Mouse (Mus musculus) MEL (cell line): ENCODE data around the gene Bicral. TPM values are rescaled to one million over a fixed set of nuclear protein-coding genes. Genes with fewer than 3 reads are reported as not detected.

ENCODE experiments used
- DNase-seq: peaks from one replicate; pipeline ENCODE4 v3.0.0; 2011; ENCODE audit warnings: low read depth, low spot score
- H3K27ac ChIP-seq: 2 replicates; pipeline ENCODE4 v1.5.1; 2012; ENCODE audit warnings: low read depth, mild to moderate bottlenecking, control low read depth, low read length, moderate library complexity; ENCODE audit not compliant: control insufficient read depth
- H3K27me3 ChIP-seq, 2 experiments: fragments of 150-350 bp in 1 of 2; sonication (generic) in 1 of 2; 2 replicates each; pipeline ENCODE4 v1.6.1; 2012; ENCODE audit warnings: low read length in 2 of 2, mild to moderate bottlenecking in 2 of 2, improper control_type of control experiment in 1 of 2, moderate library complexity in 1 of 2; ENCODE audit not compliant: insufficient read depth in 2 of 2, control insufficient read depth in 1 of 2
- H3K36me3 ChIP-seq, 2 experiments: 2 replicates each; pipeline ENCODE4 v1.6.1; 2012 to 2014; ENCODE audit warnings: low read length in 2 of 2, improper control_type of control experiment in 1 of 2, inconsistent platforms in 1 of 2, mild to moderate bottlenecking in 1 of 2; ENCODE audit not compliant: insufficient read depth in 2 of 2, control insufficient read depth in 1 of 2
- H3K4me1 ChIP-seq, 2 experiments: fragments of 150-350 bp in 1 of 2; sonication (generic) in 1 of 2; 2 replicates each; pipeline ENCODE4 v1.6.1; 2012; ENCODE audit warnings: low read length in 2 of 2, improper control_type of control experiment in 1 of 2, mild to moderate bottlenecking in 1 of 2; ENCODE audit not compliant: insufficient read depth in 2 of 2, control insufficient read depth in 1 of 2
- H3K4me3 ChIP-seq, 2 experiments: fragments of 150-350 bp in 1 of 2; sonication (generic) in 1 of 2; 2 replicates each; pipeline ENCODE4 v1.5.1; 2012; ENCODE audit warnings: low read depth in 2 of 2, low read length in 2 of 2, mild to moderate bottlenecking in 2 of 2, moderate library complexity in 2 of 2, control low read depth in 1 of 2, improper control_type of control experiment in 1 of 2; ENCODE audit not compliant: control insufficient read depth in 1 of 2, insufficient read depth in 1 of 2
- H3K79me2 ChIP-seq: 2 replicates; pipeline ENCODE4 v1.6.1; 2012; ENCODE audit warnings: mild to moderate bottlenecking, low read length, moderate library complexity; ENCODE audit not compliant: control insufficient read depth, poor library complexity, insufficient read depth
- H3K9ac ChIP-seq: 2 replicates; pipeline ENCODE4 v1.6.1; 2012; ENCODE audit warnings: low read depth, mild to moderate bottlenecking, control low read depth, low read length, moderate library complexity; ENCODE audit not compliant: control insufficient read depth, poor library complexity, severe bottlenecking
- H3K9me3 ChIP-seq: fragments of 150-350 bp; sonication (generic); replicated peaks from 2 replicates; pipeline ENCODE4 v1.6.1; 2012; ENCODE audit warnings: mild to moderate bottlenecking, low read length, improper control_type of control experiment, moderate library complexity; ENCODE audit not compliant: insufficient read depth
- BHLHE40 ChIP-seq: IDR thresholded peaks from 2 replicates; pipeline ENCODE4 v1.6.1; 2012; ENCODE audit warnings: low read depth, mild to moderate bottlenecking, inconsistent platforms, low read length, improper control_type of control experiment, borderline replicate concordance
- CHD1 ChIP-seq: IDR thresholded peaks from 2 replicates; pipeline ENCODE4 v1.6.1; 2012; ENCODE audit warnings: low read depth, mild to moderate bottlenecking, inconsistent platforms, low read length, improper control_type of control experiment
- E2F4 ChIP-seq: IDR thresholded peaks from 2 replicates; pipeline ENCODE4 v1.6.1; 2011; ENCODE audit warnings: low read depth, low read length, improper control_type of control experiment, borderline replicate concordance
- ELF1 ChIP-seq: IDR thresholded peaks from 2 replicates; pipeline ENCODE4 v1.6.1; 2014; ENCODE audit warnings: low read depth, mild to moderate bottlenecking, inconsistent platforms, low read length, improper control_type of control experiment, moderate library complexity
- EP300 ChIP-seq, 2 experiments: IDR thresholded peaks; 2 replicates each; pipeline ENCODE4 v1.6.1; 2011; ENCODE audit warnings: improper control_type of control experiment in 2 of 2, low read length in 2 of 2, low read depth in 1 of 2, mild to moderate bottlenecking in 1 of 2
- ETS1 ChIP-seq: IDR thresholded peaks from 2 replicates; pipeline ENCODE4 v1.6.1; 2012; ENCODE audit warnings: low read depth, mild to moderate bottlenecking, inconsistent platforms, low read length, improper control_type of control experiment, moderate library complexity
- GABPA ChIP-seq: IDR thresholded peaks from 2 replicates; pipeline ENCODE4 v1.6.1; 2012; ENCODE audit warnings: low read depth, mild to moderate bottlenecking, inconsistent platforms, low read length, improper control_type of control experiment, moderate library complexity
- GATA1 ChIP-seq: IDR thresholded peaks from 2 replicates; pipeline ENCODE4 v1.6.1; 2011; ENCODE audit warnings: low read depth, low read length, improper control_type of control experiment
- JUND ChIP-seq: IDR thresholded peaks from 2 replicates; pipeline ENCODE4 v1.6.1; 2011; ENCODE audit warnings: low read depth, mild to moderate bottlenecking, improper control_type of control experiment, low read length
- KAT2A ChIP-seq: conservative IDR thresholded peaks from 2 replicates; pipeline ENCODE4 v1.6.1; 2012; ENCODE audit warnings: low read depth, low read length, improper control_type of control experiment, inconsistent platforms
- MAFK ChIP-seq: IDR thresholded peaks from 2 replicates; pipeline ENCODE4 v1.6.1; 2011; ENCODE audit warnings: low read depth, mild to moderate bottlenecking, low read length, improper control_type of control experiment, borderline replicate concordance
- MAZ ChIP-seq: IDR thresholded peaks from 2 replicates; pipeline ENCODE4 v1.6.1; 2012; ENCODE audit warnings: low read depth, mild to moderate bottlenecking, inconsistent platforms, low read length, improper control_type of control experiment
- MEF2A ChIP-seq: IDR thresholded peaks from 2 replicates; pipeline ENCODE4 v1.6.1; 2014; ENCODE audit warnings: low read depth, mild to moderate bottlenecking, inconsistent platforms, low read length, improper control_type of control experiment; ENCODE audit not compliant: poor library complexity, insufficient replicate concordance, severe bottlenecking; ENCODE audit errors: extremely low read depth
- MXI1 ChIP-seq: IDR thresholded peaks from 2 replicates; pipeline ENCODE4 v1.6.1; 2011; ENCODE audit warnings: mild to moderate bottlenecking, low read depth, low read length, improper control_type of control experiment
- MYB ChIP-seq: IDR thresholded peaks from 2 replicates; pipeline ENCODE4 v1.6.1; 2011; ENCODE audit warnings: mild to moderate bottlenecking, low read depth, low read length, improper control_type of control experiment
- MYC ChIP-seq: IDR thresholded peaks from 2 replicates; pipeline ENCODE4 v1.6.1; 2011; ENCODE audit warnings: low read depth, mild to moderate bottlenecking, low read length, improper control_type of control experiment, moderate library complexity
- NELFE ChIP-seq: IDR thresholded peaks from 2 replicates; pipeline ENCODE4 v1.6.1; 2011; ENCODE audit warnings: low read depth, low read length, improper control_type of control experiment
- NRF1 ChIP-seq: IDR thresholded peaks from 2 replicates; pipeline ENCODE4 v1.6.1; 2014; ENCODE audit warnings: low read depth, mild to moderate bottlenecking, inconsistent platforms, low read length, improper control_type of control experiment, moderate library complexity; ENCODE audit not compliant: poor library complexity, insufficient read depth, severe bottlenecking
- POLR2AphosphoS2 ChIP-seq: IDR thresholded peaks from 2 replicates; pipeline ENCODE4 v1.6.1; 2011; ENCODE audit warnings: low read length, improper control_type of control experiment
- POLR2AphosphoS5 ChIP-seq: IDR thresholded peaks from 2 replicates; pipeline ENCODE4 v1.6.1; 2012; ENCODE audit warnings: low read depth, borderline replicate concordance, mild to moderate bottlenecking, inconsistent platforms, low read length, moderate library complexity, mixed read lengths
- RAD21 ChIP-seq: IDR thresholded peaks from 2 replicates; pipeline ENCODE4 v1.6.1; 2011; ENCODE audit warnings: mild to moderate bottlenecking, low read depth, low read length, improper control_type of control experiment
- RCOR1 ChIP-seq: IDR thresholded peaks from 2 replicates; pipeline ENCODE4 v1.6.1; 2012; ENCODE audit warnings: low read depth, mild to moderate bottlenecking, inconsistent platforms, low read length, improper control_type of control experiment
- SIN3A ChIP-seq: IDR thresholded peaks from 2 replicates; pipeline ENCODE4 v1.6.1; 2012; ENCODE audit warnings: low read length, improper control_type of control experiment, inconsistent platforms
- SMC3 ChIP-seq: IDR thresholded peaks from 2 replicates; pipeline ENCODE4 v1.6.1; 2011; ENCODE audit warnings: low read depth, low read length, improper control_type of control experiment
- TAL1 ChIP-seq: IDR thresholded peaks from 2 replicates; pipeline ENCODE4 v1.6.1; 2012; ENCODE audit warnings: mild to moderate bottlenecking, inconsistent platforms, low read length, moderate library complexity, mixed read lengths
- TBP ChIP-seq: IDR thresholded peaks from 2 replicates; pipeline ENCODE4 v1.8.0; 2011; ENCODE audit warnings: low read depth, low read length, improper control_type of control experiment
- UBTF ChIP-seq: IDR thresholded peaks from 2 replicates; pipeline ENCODE4 v1.6.1; 2012; ENCODE audit warnings: low read depth, mild to moderate bottlenecking, inconsistent platforms, low read length, improper control_type of control experiment, moderate library complexity, borderline replicate concordance; ENCODE audit not compliant: insufficient read depth
- USF1 ChIP-seq: IDR thresholded peaks from 2 replicates; pipeline ENCODE4 v1.6.1; 2014; ENCODE audit warnings: low read depth, mild to moderate bottlenecking, inconsistent platforms, low read length, improper control_type of control experiment, moderate library complexity
- USF2 ChIP-seq, 2 experiments: IDR thresholded peaks; 2 replicates each; pipeline ENCODE4 v1.6.1; 2011 to 2012; ENCODE audit warnings: improper control_type of control experiment in 2 of 2, low read length in 2 of 2, borderline replicate concordance in 1 of 2, inconsistent platforms in 1 of 2, low read depth in 1 of 2, mild to moderate bottlenecking in 1 of 2; ENCODE audit not compliant: insufficient read depth in 1 of 2
- ZKSCAN1 ChIP-seq: IDR thresholded peaks from 2 replicates; pipeline ENCODE4 v1.6.1; 2012; ENCODE audit warnings: low read depth, mild to moderate bottlenecking, inconsistent platforms, low read length, improper control_type of control experiment, moderate library complexity
- ZMIZ1 ChIP-seq: IDR thresholded peaks from 2 replicates; pipeline ENCODE4 v1.6.1; 2012; ENCODE audit warnings: low read depth, mild to moderate bottlenecking, inconsistent platforms, low read length, improper control_type of control experiment, moderate library complexity
- ZNF384 ChIP-seq: IDR thresholded peaks from 2 replicates; pipeline ENCODE4 v1.6.1; 2012; ENCODE audit warnings: low read depth, mild to moderate bottlenecking, inconsistent platforms, low read length, improper control_type of control experiment
- polyA plus RNA-seq, 2 experiments: library from polyadenylated mRNA; stranded (reverse) in 1 of 2; unstranded in 1 of 2; fragments of >175 nt in 1 of 2; fragments of >200 nt in 1 of 2; gene quantifications; 2 replicates each; pipeline versions ENCODE4 v1.2.1 to v1.2.4; 2012; ENCODE audit warnings: low replicate concordance in 2 of 2, low read depth in 1 of 2; ENCODE audit not compliant: insufficient read length in 2 of 2, insufficient read depth in 1 of 2, missing spikeins in 1 of 2
- total RNA-seq: library from RNA; depleted of rRNA; stranded (reverse); fragments of 300-350 nt; gene quantifications from 2 replicates; pipeline ENCODE4 v1.2.3, GENCODE M21; 2012

Gene Bicral
- total and polyA plus RNA-seq, 3 experiments = 3.7 to 6.9 TPM; not detected in 1

- TF ChIP-seq ELF1 (no peak), MEF2A (no peak), BHLHE40 (no peak), ETS1 (peak; percentile 52; the same call in 1 of the 2 replicates), USF2 (IDR thresholded peaks at IDR 0.05; ENCODE audit: borderline replicate concordance in 1 of 2, insufficient read depth in 1 of 2, low read depth in 1 of 2, low read length in 2 of 2) (no peak), POLR2AphosphoS5 (no peak)
Measured at GRCm38 (mm10) chr17:46885218-46885909, 27.1 kb upstream of the Bicral start (continued).

- H3K27me3 ChIP-seq = no peaks in the 10 kb centered on the region
- no peak overlapping the region for H3K4me3 ChIP-seq
- H3K9me3 ChIP-seq = no peaks in the 10 kb centered on the region
- DNase-seq = peak; percentile 81
- H3K36me3 ChIP-seq = peaks cover 0 to 27% of the 10 kb centered on the region in 2 experiments; a peak in 2 of 4 replicates
- peaks cover 11 to 54% of the 10 kb centered on the region in 2 experiments for H3K4me1 ChIP-seq
- H3K9ac ChIP-seq = no peak overlapping the region
- H3K79me2 ChIP-seq = peaks cover 3% of the 10 kb centered on the region; the same call in 1 of the 2 replicates
- H3K27ac ChIP-seq = peak overlapping the region; percentile 91
- no peak for TF ChIP-seq SIN3A
- no peak for TF ChIP-seq JUND
- no peak for TF ChIP-seq BHLHE40
- TF ChIP-seq E2F4 = no peak
- no peak for TF ChIP-seq MYB
- no peak for TF ChIP-seq TAL1
- TF ChIP-seq GABPA = no peak
- TF ChIP-seq POLR2AphosphoS5 = no peak
- 0 out of 2 replicates have a peak, but pooled peaks have one; percentile 29 for TF ChIP-seq ELF1
- TF ChIP-seq ETS1 = 0 out of 2 replicates have a peak, but pooled peaks have one; percentile 14
- no peak for TF ChIP-seq USF2 (IDR thresholded peaks at IDR 0.05; ENCODE audit: borderline replicate concordance in 1 of 2, insufficient read depth in 1 of 2, low read depth in 1 of 2, low read length in 2 of 2)
- no peak for TF ChIP-seq POLR2AphosphoS2
- no peak for TF ChIP-seq CHD1
- TF ChIP-seq NRF1 = no peak
- no peak for TF ChIP-seq NELFE
- no peak for TF ChIP-seq RCOR1
- TF ChIP-seq MEF2A = no peak
- TF ChIP-seq USF1 = no peak
- no peak for TF ChIP-seq SMC3
- TF ChIP-seq ZNF384 = no peak
- TF ChIP-seq MXI1 = no peak
- TF ChIP-seq MAFK = peak; percentile 81
- TF ChIP-seq MAZ = no peak
- TF ChIP-seq KAT2A = 0 out of 2 replicates have a peak, but pooled peaks have one; percentile 39
- TF ChIP-seq EP300 (IDR thresholded peaks at IDR 0.05; ENCODE audit: low read depth in 1 of 2, low read length in 2 of 2) = no peak
- TF ChIP-seq RAD21 = no peak
- TF ChIP-seq ZKSCAN1 = no peak
- no peak for TF ChIP-seq ZMIZ1
- no peak for TF ChIP-seq MYC
- TF ChIP-seq GATA1 = no peak
- TF ChIP-seq UBTF = no peak
- TF ChIP-seq TBP = peak; percentile 99
Measured at GRCm38 (mm10) chr17:46884766-46885165, 26.5 kb upstream of the Bicral start.
